Mouse (Mus musculus): ENCODE measurements around the gene Reln.

The Reln gene

DNA sequence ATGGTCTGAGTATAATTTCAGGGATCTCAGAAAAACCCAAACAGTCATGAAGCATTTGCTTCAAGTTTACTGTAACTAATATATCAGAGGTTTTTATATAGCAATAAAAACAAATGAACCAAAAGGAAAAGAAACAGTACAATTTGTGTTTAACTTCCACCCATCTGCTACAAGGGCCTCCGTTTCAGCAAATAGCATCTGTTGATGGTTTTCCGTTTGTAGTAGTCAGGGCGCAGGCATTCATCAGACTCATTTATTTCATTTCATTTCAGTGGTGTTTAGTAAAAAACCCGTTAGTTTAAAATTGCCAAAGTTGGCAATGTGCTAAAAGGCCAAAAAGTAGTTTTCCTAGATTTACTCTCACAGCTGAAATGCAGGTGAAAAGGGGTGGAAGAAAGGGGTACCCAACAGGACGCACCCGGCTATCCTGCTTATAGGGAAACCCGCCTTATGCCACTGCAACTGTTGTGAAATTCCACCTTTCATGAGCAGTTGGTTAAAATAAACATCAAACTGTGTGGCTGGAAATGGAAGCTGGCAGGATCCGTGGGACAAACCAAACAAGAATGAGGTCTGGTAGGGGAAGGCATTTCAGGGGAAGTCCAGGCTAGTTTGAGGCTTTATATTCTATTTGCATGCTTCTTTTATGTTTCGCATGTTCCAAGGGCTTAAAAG, 237.6 kb downstream of the Reln start:
- no peak for DNase-seq

DNA sequence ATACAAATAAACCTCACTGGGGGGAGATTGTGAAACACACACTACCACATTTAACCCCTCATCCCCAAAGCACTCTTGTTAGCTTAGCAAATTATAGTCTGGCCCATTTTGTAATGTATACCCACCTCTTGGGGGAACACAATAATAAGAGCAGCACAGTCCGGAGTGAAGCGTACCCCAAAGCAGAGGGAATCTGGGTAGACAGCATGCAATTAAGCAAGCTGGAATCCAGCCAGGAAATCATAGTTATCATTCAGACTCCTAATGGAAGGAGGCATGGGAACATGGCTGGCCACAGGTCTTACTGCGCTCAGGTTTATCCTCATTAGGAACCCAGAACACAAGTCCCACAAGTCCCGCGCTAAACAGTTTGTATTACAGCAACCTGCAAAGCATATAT, 249.5 kb downstream of the Reln start:
- DNase-seq, result no peak

DNA sequence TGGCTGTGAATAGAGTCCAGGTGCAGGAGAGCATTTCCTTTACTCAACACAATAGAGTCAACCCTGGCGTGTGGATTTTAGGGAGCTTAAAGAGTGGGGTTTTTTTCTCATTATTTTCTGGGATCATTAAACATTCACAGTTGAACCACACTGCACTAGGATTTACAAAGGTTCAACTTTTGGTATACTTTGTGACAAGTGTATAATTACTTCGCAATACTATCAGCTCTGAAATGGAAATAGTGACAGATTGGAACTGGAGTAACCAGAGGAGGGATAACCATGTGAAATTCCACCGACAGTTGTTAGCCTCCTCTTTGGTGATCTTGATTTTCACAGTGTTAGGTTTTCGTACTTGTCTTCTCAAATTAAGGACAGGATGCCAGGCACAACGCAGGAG, 250.5 kb downstream of the Reln start:
- DNase-seq, result no peak

DNA sequence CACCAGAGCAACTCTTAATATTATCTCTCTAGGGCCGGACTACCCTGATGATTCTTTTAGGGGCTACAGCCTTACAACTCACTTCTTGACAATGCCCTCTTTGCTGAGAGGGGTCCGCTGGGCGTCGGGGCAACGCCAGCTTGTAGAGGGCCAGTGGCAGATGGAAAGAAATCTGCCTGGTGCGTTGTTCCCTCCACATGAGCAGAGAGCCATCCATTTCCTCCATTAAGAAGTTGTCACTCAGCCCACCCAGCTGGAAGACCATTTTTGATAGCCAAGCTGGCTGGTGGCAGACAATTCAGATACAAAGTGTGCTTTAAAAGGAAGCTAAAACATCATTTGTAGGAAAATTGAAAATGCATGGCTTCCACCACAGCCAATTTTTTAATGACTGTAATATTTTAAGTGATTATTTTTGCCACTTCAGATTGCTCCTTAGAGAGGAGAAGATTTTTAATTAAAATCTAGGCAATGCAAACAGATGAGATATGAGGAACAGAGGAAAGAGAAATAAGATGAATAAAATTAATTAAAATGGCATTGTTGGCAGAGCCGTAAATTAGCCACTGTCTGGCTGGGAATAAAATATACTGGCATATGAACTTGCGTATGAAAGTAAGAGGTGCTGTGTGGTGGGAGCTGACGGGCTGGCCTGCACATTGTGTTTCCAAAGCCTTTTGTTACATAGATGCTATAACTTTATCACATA, 251.2 kb downstream of the Reln start:
- DNase-seq, result no peak

DNA sequence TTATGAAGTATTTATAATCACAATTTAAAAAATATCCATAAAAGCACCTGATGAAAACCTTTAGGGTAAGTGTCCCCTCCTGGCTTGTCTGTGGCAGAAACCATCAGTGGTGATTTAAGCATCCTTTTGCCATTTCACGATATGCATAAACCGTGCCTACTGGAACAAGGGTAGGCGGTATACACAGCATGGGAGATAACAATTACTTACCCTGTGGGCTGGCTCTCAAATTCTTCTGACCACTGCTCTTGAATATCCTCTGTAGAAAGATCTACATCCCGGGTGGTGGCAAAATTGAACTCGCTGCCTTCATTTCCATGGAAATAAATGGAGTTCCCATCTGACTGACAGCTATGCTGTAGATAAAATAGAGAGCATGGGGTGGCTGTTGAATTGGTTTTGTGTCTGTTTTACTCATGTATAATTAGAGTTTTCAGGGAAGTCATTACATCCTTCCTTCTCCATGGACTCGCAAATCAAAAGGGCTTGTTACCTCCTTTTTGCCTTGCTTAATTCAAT, 264.0 kb downstream of the Reln start:
- DNase-seq, result no peak

DNA sequence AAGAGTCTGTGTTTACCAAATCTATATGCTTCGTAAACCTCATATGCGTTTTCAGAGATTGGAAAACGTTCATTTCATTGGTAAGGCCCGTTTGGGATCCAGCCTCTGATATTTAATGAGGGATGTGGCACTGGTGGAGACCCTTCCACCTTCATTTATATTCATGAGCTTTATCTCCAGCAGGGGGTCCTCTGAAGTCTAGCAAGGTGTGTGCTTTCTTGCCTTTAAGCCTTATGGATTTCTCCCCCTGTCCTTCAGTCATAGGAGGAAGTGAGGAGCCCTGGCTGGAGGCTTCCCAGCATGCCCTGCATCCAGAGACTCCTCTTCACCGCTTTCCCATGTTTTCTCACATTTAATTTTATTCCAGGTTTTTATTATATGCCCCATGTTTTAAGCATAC, 269.5 kb downstream of the Reln start:
- DNase-seq, result no peak

DNA sequence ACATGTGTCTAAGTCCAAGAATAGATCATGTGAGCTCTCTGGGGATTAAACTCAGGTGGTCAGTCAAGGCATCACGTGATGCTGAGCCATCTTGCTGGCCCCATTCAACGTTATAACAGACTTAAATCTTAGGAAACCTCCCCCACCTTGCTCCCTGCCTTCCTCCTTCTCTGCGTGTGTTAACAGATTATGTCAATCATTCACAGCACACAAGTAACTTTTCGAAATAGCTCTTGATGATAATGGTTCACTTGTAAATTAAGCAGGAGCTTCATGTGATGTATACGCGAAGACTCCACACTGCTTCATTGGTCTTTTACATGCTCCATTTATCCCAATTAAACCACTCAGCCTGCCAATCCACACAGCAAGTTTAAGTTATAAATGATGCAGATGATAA, 271.9 kb downstream of the Reln start:
- DNase-seq, result no peak

DNA sequence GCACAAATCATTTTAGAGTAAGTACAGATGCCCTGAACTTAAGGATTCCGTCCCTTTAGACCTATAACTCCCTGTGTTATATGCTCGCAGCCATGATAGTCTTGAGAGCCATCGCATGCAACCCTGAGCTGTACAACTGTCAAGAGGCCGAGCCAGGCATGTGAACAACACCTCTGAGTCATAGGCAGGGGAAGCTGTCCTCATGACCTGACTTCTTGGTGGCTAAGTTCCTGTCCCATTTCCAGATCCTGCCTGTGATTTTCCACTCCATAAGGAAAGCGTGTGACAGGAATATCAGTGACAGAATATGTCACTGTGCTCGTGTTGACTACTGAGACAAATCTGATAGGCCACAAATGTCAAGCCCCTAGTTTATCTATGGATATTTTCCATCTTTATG, 285.3 kb downstream of the Reln start:
- DNase-seq, result no peak

DNA sequence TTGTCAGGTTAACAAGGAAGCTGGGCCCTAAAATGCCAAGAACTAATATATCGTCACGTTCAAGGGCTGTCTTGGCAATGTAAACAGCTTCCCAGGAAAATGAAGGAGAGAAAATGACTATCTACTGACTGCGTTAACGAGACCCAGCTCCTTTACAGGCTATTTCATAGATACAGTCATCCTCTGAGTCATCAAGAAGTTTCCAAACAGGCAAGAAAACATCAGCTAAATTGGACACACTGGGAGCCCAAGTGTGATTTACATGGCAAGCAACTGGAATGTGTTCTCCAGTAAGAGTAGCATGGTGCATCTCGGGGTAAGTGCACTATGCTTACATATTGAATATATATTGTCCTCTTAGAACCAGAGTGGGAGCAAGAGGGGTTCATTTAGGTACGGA, 302.7 kb downstream of the Reln start:
- DNase-seq, result no peak

DNA sequence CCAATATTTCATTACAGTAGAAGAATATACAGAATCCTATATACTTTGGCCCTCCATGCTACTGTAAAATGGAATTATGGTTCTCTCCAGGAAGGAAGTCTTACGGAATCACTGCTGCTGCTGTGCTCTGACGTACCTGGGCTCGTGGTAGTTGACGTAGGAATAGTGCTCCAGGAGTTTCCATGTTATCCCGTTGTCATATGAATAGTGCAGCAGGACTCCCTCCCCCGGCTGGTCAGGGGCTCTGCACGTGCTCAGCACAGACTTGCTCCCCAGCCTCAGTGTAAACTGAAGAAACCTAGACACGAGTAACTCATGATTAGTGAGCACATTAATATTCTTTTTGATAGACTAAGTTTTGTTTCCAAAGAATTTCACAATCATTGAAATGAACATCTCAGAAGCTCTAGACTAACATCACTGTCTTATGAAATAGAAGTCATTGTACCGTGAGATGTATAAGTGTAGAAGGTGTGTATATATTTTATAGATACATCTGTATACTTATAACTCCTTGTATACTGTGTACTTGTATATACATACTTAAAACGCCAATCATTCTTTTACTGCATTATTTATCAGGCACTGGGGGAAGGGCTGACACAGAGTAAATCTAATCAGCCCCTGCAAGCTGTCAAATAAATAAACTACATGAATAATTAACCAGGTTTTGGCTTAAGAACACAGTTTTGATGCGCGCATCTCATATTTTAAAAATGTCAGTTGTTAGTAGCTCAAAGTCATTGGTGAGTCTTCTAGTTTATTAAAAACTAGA, 304.9 kb downstream of the Reln start:
- no peak for DNase-seq

DNA sequence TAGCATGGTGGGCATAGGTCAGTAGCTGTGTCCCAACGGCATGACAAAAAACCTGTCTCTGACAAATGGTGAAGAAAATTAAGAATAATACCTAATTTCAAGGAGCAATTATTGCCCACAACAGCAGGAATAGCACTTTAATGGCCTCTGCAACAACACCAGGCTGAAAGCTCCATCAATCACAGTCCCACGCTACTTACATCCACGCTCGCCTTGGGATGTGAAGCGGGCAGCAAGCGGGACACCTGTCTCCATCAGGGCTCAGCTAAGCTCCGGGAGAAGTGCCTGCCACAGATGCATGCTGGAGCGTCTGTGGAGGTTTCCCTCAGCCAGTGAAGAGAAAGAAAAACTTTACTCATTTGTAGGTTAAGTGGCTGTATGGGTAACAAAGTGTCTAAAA, 309.3 kb downstream of the Reln start:
- no peak for DNase-seq

DNA sequence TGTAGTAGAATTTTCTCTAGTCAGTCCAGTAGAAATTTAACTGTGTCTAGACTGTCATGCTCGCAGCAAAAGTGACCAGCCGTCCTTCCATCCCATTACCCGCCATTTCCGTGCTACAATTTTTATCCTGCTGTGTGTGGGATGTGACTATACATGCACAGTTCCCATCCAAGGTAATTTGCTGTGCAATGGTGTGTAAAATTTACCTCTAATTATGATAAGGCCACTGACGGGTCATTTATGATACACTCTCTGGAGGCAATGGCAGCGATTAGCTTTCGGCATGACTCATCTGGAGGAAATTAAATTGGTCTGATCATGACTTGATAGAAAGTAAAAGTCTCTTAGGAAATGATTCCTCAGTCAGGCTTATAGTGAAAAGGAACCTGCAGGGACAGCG, 311.5 kb downstream of the Reln start:
- DNase-seq, result no peak

DNA sequence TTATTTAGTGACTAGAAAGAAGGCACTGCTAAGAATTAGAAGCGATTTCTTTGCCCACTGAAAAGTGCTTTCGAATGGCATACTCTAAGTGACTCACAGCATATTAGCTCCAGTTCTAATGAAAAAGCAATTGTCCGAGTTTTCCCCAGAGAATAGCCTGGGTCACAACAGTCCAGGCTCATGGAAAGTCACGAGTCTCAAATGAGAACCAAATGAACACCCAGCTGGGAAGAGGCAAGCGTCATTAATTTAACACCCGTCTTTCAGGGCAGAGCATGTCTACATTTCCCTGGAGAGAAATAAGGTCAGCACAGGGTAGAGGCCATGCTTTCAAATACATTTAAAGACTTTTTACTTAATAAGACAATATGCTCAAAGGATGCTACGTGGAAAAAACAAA, 312.8 kb downstream of the Reln start:
- no peak for DNase-seq

DNA sequence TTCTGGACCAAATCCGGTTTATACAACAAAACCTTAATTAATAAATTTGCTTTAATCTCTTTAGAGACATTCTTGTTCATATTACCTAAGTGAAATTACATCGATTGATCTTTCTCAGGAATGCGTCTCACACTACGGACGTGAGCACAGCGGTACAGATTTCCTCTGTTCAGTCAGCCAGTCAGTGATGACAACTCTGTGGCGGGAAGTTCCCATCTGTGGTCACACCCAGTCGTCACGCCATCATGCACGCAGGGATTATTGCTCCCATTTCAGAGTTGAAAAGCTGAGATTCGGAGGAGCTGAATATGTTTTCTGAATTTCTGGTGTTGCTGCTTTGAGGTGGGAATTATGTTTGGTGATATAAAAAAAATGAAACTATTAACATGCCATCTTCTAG, 316.1 kb downstream of the Reln start:
- DNase-seq, result no peak

DNA sequence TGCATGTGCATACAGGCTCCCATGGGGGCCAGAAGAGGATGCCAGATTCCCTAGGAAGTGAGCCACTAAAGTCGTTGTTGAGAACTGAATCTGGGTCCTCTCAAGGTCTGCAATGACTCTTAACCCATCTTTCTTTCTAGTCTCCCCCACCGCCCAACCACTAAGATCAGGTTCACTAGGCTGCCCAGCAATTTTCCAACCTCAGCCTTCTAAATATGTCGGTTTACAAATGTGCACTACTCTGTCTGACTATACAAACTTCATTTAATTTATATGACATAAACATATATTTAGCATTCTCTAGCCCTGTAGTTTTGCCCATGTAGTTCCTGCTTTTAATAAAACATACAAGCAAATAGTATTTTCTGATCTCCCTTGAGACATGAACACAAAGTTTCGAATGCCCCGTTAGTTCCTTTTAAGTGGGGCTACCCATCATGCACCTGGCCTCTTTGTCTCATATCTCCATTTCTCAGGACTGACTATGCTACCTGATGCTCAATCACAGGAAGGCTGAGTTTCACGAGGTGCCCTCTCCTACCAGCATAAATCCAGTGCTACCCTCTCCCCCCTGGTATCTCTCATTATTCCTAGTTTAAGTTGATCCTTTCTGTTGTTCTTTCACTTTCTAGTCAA, 317.1 kb downstream of the Reln start:
- DNase-seq, result no peak

DNA sequence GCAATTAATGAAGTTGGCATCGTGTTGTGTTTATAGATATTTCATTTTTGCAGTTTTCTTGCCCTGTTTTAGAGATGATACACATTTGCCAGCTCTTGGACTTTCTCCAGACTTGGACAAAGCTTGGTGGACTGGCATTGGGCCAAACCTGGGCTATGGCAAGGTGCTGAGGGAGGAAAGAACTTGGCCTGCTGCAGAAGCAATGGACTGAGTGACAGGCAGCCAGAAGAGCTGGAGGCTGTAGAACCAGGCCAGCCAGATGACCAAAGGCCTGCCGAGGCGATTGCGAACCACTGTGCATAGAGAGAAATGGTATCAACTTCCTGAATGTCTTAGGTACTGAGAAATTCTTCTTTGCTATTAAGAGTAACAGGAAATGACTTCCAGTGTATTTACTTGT, 318.8 kb downstream of the Reln start:
- no peak for DNase-seq

DNA sequence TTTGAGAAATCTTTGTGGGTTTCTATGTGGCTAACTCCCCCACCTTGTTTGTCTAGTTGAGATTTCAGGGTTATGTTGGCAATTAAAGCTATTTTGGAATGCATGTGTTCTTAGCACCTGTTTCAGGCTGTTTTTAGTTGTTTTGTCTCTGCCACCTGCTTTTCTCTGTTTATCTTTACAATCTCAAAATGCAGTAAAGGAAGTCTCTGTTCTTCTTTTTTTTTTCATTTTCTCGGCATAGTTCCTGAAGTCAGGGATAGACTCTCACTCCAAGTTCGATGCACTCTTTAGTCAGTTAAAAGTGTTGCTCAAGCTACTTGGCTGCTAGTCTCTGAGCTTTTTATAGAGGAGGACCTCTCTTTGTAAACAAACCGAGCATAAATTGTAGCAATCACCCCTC, 320.4 kb downstream of the Reln start:
- no peak for DNase-seq

DNA sequence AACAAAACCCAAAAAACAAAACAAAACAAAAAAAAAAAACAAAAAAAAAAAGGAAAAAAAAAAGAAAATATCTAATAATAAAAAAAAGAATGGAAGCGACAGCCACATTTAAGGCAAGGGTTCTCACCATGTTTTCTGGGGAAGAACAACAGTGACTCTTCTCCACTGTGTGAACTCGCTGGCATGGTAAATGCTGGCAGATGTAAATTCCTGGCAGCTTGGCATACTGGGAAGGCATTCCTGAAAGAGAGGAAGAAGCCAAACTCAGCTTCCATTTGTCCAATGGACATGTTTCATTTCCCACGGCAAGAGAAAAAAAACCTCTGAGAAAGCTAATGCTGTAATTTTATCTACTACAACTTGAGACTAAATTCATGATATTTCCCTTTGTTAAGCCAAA, 326.6 kb downstream of the Reln start:
- DNase-seq, result no peak

DNA sequence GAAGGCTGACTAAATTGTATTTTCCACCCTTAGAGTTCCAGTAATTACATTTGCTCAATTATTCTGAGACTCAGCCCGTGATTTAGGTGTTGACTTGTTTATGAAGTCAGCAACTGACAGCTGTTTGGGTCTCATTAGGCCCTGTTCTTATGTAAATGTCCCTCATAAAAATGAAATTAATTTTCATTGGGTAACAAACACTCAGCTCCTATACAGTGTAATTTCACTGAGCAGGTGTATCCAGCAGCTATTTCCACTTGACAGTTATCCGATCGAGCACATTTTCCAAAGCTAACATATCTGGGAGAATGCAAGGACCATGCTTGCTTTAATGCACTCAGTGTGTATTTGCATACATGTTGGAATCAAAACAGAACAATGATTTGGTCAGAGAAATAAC, 330.0 kb downstream of the Reln start:
- no peak for DNase-seq

DNA sequence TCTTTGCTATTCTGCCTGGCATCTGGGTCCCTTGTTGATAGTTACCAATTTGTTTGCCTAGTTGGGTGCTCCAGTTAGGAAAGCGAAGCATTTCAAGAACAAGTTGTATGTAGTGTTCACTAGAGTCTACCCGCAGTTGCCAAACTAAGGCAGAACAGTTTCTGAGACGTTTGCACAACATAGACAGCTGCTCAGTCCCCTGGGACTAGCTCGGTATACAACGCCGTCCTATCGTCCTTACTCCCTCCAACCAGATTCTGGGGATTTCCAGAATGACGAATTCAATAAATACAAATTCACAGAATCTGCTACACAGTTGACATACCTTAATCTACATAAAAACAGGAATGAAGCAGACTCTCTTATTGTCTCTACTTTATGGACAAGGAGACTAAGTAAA, 335.4 kb downstream of the Reln start:
- no peak for DNase-seq

DNA sequence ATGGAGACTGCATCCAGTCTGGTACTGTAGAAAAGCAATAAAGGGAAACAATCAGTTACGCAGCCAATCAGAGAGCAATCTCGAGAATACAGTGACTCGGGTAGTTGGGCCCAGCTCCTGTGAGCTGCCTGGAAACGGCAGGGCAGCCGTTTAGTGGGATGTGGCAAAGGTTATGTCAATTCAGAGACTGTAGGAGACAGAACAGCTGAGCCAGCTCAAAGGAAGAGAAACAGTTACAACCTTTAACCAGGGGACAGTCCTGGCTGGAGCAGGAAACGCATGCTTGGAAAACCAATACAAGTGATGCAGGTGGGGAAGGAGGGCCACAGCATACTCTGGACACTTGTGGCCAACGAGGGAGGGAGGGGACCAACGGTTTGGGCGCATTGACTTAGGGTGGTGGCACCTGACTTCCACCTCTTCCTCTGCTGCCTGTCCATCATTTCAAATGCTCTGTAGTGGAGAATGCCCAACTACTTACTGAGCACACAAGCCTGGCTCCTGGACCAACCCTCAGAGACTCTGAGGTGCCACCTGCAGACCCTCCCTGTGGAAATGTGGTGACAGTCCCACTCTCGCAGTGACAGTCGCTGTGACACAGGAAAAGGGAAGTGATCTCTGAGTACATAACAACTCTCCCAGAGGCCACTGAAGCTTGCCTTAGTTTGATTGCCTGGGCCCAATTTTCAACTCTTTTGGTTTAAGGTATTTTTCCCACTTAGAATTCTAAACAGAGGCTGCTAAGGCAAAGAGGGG, 337.0 kb downstream of the Reln start:
- no peak for DNase-seq

DNA sequence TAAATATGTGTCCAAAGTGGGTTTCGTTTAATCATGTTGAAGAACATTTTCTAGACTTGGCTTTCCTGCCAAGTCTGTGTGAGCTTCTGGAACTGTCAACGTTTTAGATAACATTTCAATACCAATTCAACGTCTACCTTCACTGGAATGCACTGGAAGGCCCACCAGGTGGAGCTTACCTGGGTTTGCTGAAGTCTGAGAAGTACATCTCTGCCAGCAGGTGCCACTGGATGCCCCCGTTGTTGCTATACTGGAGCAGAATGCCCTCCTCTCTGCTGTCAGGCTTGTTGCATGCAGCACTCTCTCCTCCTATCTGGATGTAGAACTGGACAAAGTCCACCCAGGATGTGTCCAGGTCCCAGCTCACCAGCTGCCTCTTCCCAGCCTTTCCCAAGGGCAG, 340.6 kb downstream of the Reln start:
- no peak for DNase-seq

DNA sequence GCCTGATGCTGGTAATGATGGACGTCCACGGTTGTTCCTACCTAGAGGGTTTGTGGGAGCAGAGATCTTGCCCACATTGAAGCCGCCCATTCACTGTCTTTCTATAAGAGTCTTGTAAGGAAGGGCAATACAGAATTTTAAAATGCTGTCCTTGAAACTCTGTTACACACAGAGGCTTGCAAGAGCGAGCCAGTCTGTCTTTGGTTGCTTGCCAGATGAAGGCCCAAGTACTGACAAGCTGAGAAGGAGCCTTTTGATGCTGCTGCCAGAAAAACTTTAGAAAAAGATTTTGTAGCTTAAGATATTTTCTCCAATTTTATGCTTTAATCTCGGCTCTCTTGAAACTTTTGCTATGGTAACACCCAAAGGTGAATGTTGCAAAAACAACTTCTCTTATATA, 356.8 kb downstream of the Reln start:
- no peak for DNase-seq
